Mouse (Mus musculus) cerebellum, adult 2 months (tissue): ENCODE measurements around the gene Nfe2l1.

Source experiments
- CTCF ChIP-seq: fragments of 200-500 bp; IDR thresholded peaks from 2 replicates; pipeline ENCODE4 v1.5.1; 2011; ENCODE audit warnings: low read depth, mild to moderate bottlenecking, control low read depth, low read length, moderate library complexity, borderline replicate concordance; ENCODE audit not compliant: insufficient read depth
- POLR2A ChIP-seq: fragments of 200-500 bp; IDR thresholded peaks from 2 replicates; pipeline ENCODE4 v1.6.1; 2011; ENCODE audit warnings: low read length, control low read depth, borderline replicate concordance; ENCODE audit not compliant: insufficient read depth

GRCm38 (mm10) chr11:96795491-96795890 lies 34.3 kb downstream of the Nfe2l1 start:
- TF ChIP-seq CTCF (no peak), POLR2A (no peak)
